Mouse (Mus musculus) CD8-positive naive resting alpha-beta T cell, adult 2 months (primary cell): Measurements from ENCODE around the gene 0610040J01Rik.

Experiments
- DNase-seq, 2 experiments: peaks; one replicate each; pipeline ENCODE4 v3.0.0; 2022; ENCODE audit warnings: low read depth in 2 of 2, low spot score in 2 of 2

0610040J01Rik gene

GRCm38 (mm10) chr5:63949195-63949594, 137.0 kb downstream of the 0610040J01Rik start:
- no peak for DNase-seq
